Mouse (Mus musculus) cortical plate, adult 2 months (tissue): Measurements from ENCODE around the gene Qprt. TPM values are rescaled to one million over a fixed set of nuclear protein-coding genes. Genes with fewer than 3 reads are reported as not detected.

Source experiments
- H3K27ac ChIP-seq: fragments of 200-500 bp; 2 replicates; pipeline ENCODE4 v1.5.1; 2012; ENCODE audit warnings: low read length, control low read depth, inconsistent platforms; ENCODE audit not compliant: insufficient read depth
- H3K4me1 ChIP-seq: fragments of 200-500 bp; 2 replicates; pipeline ENCODE4 v1.6.1; 2011; ENCODE audit warnings: low read length; ENCODE audit not compliant: control insufficient read depth, insufficient read depth
- H3K4me3 ChIP-seq: fragments of 200-500 bp; 2 replicates; pipeline ENCODE4 v1.5.1; 2011; ENCODE audit warnings: mild to moderate bottlenecking, low read length, control low read depth; ENCODE audit not compliant: insufficient read depth
- CTCF ChIP-seq: fragments of 200-500 bp; IDR thresholded peaks from 2 replicates; pipeline ENCODE4 v1.5.1; 2011; ENCODE audit warnings: mild to moderate bottlenecking, control low read depth, low read length; ENCODE audit not compliant: insufficient read depth; ENCODE audit errors: extremely low read depth
- POLR2A ChIP-seq: fragments of 200-500 bp; IDR thresholded peaks from 2 replicates; pipeline ENCODE4 v1.6.1; 2011; ENCODE audit warnings: mild to moderate bottlenecking, low read length, control low read depth; ENCODE audit not compliant: insufficient read depth; ENCODE audit errors: extremely low read depth
- polyA plus RNA-seq: library from polyadenylated mRNA; depleted of rRNA; stranded (reverse); fragments of >200 nt; gene quantifications from 2 replicates; pipeline ENCODE4 v1.2.3, GENCODE M21; 2012; rRNA removed

Qprt gene
- polyA plus RNA-seq: 0.74 and 0.77 TPM in 2 replicates

DNA sequence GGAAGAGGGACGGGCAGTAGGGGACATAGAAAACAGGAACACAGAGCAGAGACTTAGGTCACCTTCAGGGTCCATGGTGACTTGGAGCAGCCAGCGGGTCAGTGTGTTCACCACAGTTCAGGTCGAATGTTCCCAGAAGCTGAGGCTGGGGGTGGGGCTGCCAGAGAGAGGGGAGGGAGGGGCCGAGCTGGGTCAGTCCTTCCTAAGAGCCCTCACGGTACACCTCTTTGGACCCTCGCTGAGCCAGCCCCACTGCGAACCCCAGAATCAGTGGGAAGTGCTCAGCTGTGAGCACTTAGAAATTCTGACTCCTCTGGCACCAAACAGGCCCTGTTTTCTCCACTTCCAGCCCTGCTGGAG lies at the start of gene Qprt:
Gene Qprt (minus strand): TSS at position 316 of the 360 bp plus-strand sequence.
- Histone ChIP-seq H3K4me3 (no peak within 1 kb of the TSS), H3K4me1 (no peaks in the 10 kb centered on the region), H3K27ac (no peak within 1 kb of the TSS)
- TF ChIP-seq POLR2A: no peak
- no peak for TF ChIP-seq CTCF

DNA sequence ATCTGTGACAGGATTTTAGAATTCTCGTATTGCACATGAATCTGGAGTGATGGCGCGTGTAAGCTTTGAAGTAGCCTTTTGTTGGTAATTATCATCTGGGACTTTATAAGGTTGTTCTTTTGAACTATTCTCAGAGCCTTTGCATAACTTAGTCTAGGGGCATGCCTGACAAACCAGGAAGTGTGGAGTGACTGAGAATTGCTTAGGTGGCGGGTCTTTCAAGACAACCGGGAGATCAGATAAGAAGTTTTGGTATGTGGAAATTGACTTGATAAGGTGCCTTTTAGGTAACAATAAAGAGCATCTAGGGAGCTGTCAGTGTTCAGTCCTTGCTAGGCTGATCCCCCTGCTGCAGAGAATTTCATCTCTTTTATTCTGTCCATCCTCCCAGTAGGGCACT lies 44.5 kb upstream of the Qprt start:
- H3K27ac ChIP-seq: no peak overlapping the region
- no peaks in the 10 kb centered on the region for H3K4me1 ChIP-seq
- TF ChIP-seq POLR2A: no peak
- TF ChIP-seq CTCF: no peak
- H3K4me3 ChIP-seq: no peak overlapping the region

DNA sequence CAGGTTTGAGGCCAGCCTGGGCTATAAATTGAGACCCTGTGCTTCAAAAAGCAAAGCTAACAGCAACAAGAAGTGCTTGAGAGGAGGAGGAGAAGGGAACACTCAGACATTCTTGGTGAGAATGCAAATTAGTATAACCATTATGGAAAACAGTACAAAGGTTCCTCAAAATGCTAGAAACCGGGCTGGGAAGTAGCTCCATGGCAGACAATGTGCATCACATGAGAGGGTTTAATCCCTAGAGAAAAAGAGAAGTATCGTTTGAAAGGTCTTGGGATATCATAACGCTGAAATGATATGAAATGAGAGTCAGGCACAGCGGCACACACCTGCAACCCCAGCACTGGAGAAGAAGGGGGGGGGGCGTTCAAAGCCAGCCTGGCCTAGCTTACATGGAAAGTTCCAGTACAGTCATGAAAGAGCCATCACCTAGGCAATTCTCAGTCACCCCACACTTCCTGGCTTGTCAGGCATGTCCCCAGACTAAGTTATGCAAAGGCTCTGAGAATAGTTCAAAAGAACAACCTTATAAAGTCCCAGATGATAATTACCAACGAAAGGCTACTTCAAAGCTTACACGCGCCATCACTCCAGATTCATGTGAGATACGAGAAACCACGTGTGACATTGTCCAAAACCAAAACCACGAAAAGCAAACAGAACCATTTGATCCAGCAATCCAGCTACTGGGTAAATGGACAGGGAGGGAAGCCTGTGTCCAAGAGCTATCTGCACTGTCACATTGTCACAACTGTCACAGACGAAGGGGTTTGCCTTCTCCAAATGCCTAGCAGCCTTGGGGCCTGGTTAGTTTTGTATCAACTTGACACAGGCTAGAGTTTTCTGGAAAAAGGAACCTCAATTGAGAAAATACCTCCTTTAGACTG lies 43.8 kb upstream of the Qprt start:
- Histone ChIP-seq H3K4me3 (no peak overlapping the region), H3K27ac (no peak overlapping the region), H3K4me1 (no peaks in the 10 kb centered on the region)
- no peak for TF ChIP-seq CTCF
- no peak for TF ChIP-seq POLR2A

DNA sequence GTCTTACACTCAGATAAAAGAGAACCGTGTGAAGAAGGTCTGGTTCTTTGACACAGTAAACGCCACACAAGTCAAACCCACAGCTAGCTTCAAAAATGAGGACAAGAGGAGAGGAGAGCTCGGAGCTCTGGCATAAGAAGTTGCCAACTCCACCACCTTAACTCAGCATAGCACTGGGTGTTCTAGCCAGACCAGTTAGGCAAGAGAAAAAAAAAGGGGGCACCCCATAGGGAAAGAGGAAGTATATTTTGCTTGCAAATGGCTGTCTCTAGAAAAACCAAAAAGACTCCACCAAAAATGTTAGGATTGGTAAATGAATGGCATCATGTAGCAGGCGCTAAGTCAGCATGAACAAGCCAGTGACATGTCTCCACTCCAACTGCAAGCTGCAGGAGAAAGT lies 42.0 kb upstream of the Qprt start:
- no peak overlapping the region for H3K4me3 ChIP-seq
- no peaks in the 10 kb centered on the region for H3K4me1 ChIP-seq
- TF ChIP-seq POLR2A (no peak), CTCF (no peak)
- no peak overlapping the region for H3K27ac ChIP-seq

- Histone ChIP-seq H3K27ac (no peak overlapping the region), H3K4me3 (no peak overlapping the region), H3K4me1 (no peaks in the 10 kb centered on the region)
- TF ChIP-seq POLR2A: no peak
Measured at GRCm38 (mm10) chr7:127162546-127162945, 40.5 kb upstream of the Qprt start.

GRCm38 (mm10) chr7:127157548-127157947 lies 35.5 kb upstream of the Qprt start:
- Histone ChIP-seq H3K27ac (no peak overlapping the region), H3K4me1 (no peaks in the 10 kb centered on the region), H3K4me3 (no peak overlapping the region)
- no peak for TF ChIP-seq CTCF
- no peak for TF ChIP-seq POLR2A

DNA sequence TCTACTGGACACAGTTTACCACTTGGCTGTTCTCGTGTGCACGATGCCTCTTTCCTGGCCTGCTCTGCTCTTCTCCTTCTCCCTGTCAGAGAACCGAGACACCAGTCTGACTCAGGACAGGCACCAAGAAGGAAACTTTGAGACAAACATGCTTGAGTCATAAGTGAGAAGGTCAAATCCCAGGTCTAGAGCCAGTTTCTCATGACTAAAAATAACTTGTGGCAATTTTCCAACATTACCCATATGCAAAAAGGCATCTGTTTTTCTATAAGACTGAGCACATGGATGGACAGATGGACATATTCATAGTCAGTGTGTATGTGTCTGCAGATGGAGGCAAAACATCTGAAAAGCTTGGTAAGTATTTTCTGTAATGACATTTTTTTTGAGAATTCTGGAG lies 31.5 kb upstream of the Qprt start:
- H3K4me3 ChIP-seq: no peak overlapping the region
- TF ChIP-seq CTCF (no peak), POLR2A (no peak)
- no peak overlapping the region for H3K27ac ChIP-seq
- no peaks in the 10 kb centered on the region for H3K4me1 ChIP-seq

DNA sequence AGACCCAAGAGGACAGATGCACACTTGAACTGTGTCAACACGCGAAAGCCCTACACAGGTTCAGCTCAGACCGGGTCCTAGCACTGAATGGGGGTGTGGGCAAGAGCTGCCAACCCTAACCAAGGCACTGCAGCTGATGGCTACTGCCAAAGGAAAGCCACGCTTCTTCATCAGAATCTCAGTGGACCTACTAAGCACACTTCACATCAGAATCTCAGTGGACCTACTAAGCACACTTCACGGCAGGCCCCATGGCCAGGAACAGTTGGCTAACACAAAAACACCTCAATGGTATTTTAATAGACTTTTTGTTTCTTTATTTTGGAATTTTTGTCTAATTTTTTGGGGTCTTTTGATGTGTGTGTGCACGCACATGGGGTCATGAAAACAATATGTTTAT lies 30.4 kb upstream of the Qprt start:
- no peak for TF ChIP-seq POLR2A
- TF ChIP-seq CTCF: no peak
- Histone ChIP-seq H3K4me3 (no peak overlapping the region), H3K27ac (no peak overlapping the region), H3K4me1 (no peaks in the 10 kb centered on the region)

DNA sequence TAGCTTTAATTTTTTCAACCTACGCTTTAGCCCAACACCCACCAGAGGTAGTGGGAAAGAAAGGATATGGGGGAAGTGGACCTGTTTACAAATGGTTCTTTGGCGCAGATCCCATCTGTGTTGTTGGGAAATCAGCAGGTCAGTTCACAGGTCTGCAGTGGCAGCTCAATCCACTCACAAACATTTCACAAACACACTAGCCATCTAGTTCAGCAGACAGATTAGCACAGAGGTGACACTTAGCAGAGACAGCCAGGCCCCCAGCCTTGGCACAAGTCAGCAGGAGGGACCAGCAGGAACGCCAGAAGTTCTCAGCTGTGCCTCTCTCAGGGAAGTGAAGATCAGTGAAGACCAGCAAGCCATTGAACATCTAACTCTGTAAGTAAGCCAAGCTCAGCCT lies 25.9 kb upstream of the Qprt start:
- Histone ChIP-seq H3K4me3 (no peak overlapping the region), H3K27ac (no peak overlapping the region), H3K4me1 (no peaks in the 10 kb centered on the region)
- TF ChIP-seq POLR2A: no peak
- TF ChIP-seq CTCF: no peak

- H3K27ac ChIP-seq: no peak overlapping the region
- H3K4me3 ChIP-seq: no peak overlapping the region
- TF ChIP-seq POLR2A: no peak
- TF ChIP-seq CTCF: no peak
- H3K4me1 ChIP-seq: no peaks in the 10 kb centered on the region
Measured at GRCm38 (mm10) chr7:127146267-127146603, 24.2 kb upstream of the Qprt start.
